In genomic region chr5:113271207-113271811, GRCm38 (mm10) we compare ENCODE assay signal across 9 mouse cellular contexts. TPM values are rescaled to one million over a fixed set of nuclear protein-coding genes. Genes with fewer than 3 reads are reported as not detected.
A peak's percentile ranks its signal among the peaks of the same experiment; 100 is the strongest.
DNase-seq lines count a peak whose midpoint lies in the region; ATAC-seq and TF ChIP-seq lines count a peak whose summit lies in the region.
"Had no signal": no experiment of that assay in that cellular context is flagged by ENCODE, and none has a peak within 500 bp of the region (broad histone marks: within the 10 kb centered on the region; RNA-seq: fewer than 3 reads in every experiment).

No protein-coding gene starts in this region.

- no peaks in the 10 kb centered on the region for H3K27me3 ChIP-seq in heart, postnatal 0 days (ENCODE audit: control insufficient read depth, insufficient read depth, low read length)
- H3K27me3 ChIP-seq in forebrain, embryonic 11.5 days (ENCODE audit: control insufficient read depth, insufficient read depth, low read length): no peaks in the 10 kb centered on the region
- H3K27me3 ChIP-seq: limb, embryonic 12.5 days had no signal

- no peak for ATAC-seq in heart, postnatal 0 days (ENCODE audit: insufficient read depth, low read depth)
- no peak for ATAC-seq in CD4-positive, CD25-positive, alpha-beta regulatory T cell, adult 4 months
- ATAC-seq in forebrain, embryonic 11.5 days (replicated peaks; ENCODE audit: low FRiP score): no peak

- no peak for TF ChIP-seq CTCF in heart, postnatal 0 days (IDR thresholded peaks at IDR 0.05; ENCODE audit: low read depth)

- H3K4me1 ChIP-seq in heart, postnatal 0 days (ENCODE audit: control insufficient read depth, insufficient read depth): no peaks in the 10 kb centered on the region
- H3K4me1 ChIP-seq in forebrain, embryonic 11.5 days (replicated peaks; ENCODE audit: control insufficient read depth, insufficient read depth, low read length): no peaks in the 10 kb centered on the region
- H3K4me1 ChIP-seq: limb, embryonic 12.5 days had no signal

- no peak for TF ChIP-seq EP300 in heart, postnatal 0 days (IDR thresholded peaks at IDR 0.05; ENCODE audit: low read depth)

- no peaks in the 10 kb centered on the region for H3K9me3 ChIP-seq in heart, postnatal 0 days (replicated peaks; ENCODE audit: control insufficient read depth, low read length)
- H3K9me3 ChIP-seq in forebrain, embryonic 11.5 days (ENCODE audit: control insufficient read depth, low read length): no peaks in the 10 kb centered on the region
- H3K9me3 ChIP-seq: limb, embryonic 12.5 days had no signal

- H3K9ac ChIP-seq in heart, postnatal 0 days (replicated peaks; ENCODE audit: low read depth, low read length): no peak overlapping the region
- H3K9ac ChIP-seq in forebrain, embryonic 11.5 days (ENCODE audit: low read length): no peak overlapping the region
- H3K9ac ChIP-seq: limb, embryonic 12.5 days had no signal

- peak; percentile 12 to 52 for DNase-seq in heart, adult 18-20 months
- DNase-seq in heart, postnatal 25 days (ENCODE audit: low spot score): no peak
- DNase-seq in MN1 (ENCODE audit: low spot score): peak; percentile 77
- peak; percentile 8 for DNase-seq in heart, postnatal 0 days (ENCODE audit: low spot score)
- DNase-seq in left cerebral cortex, postnatal 36 days (ENCODE audit: low spot score in 2 of 2): peak; percentile 68 to 82
- DNase-seq in urinary bladder, postnatal 36 days (ENCODE audit: low spot score in 2 of 2): no peak
- no peak for DNase-seq in forebrain, embryonic 11.5 days (ENCODE audit: low spot score)

- H3K4me3 ChIP-seq in heart, postnatal 0 days (ENCODE audit: low read depth, low read length): no peak overlapping the region
- no peak overlapping the region for H3K4me3 ChIP-seq in forebrain, embryonic 11.5 days (ENCODE audit: low read depth, low read length)
- H3K4me3 ChIP-seq: limb, embryonic 12.5 days had no signal

- H3K4me2 ChIP-seq in heart, postnatal 0 days (ENCODE audit: low read depth, low read length): no peak overlapping the region
- H3K4me2 ChIP-seq in forebrain, embryonic 11.5 days (ENCODE audit: low read depth, low read length, severe bottlenecking): no peak overlapping the region
- H3K4me2 ChIP-seq: limb, embryonic 12.5 days had no signal

- H3K27ac ChIP-seq in heart, postnatal 0 days (ENCODE audit: low read depth): no peak overlapping the region
- no peak overlapping the region for H3K27ac ChIP-seq in forebrain, embryonic 11.5 days (ENCODE audit: low read depth, low read length)
- H3K27ac ChIP-seq: limb, embryonic 12.5 days had no signal

- H3K36me3 ChIP-seq in heart, postnatal 0 days (replicated peaks; ENCODE audit: control insufficient read depth, insufficient read depth, low read length): no peaks in the 10 kb centered on the region
- H3K36me3 ChIP-seq in forebrain, embryonic 11.5 days (ENCODE audit: control insufficient read depth, insufficient read depth, low read length): no peaks in the 10 kb centered on the region

- WGBS in heart, postnatal 0 days: 54% methylated on average over 11 of the region's 11 CpGs
- WGBS in forebrain, embryonic 11.5 days: 81% methylated on average over 11 of the region's 11 CpGs

- intact Hi-C loops in heart, postnatal 25 days (cut with DNase I): no loop called here
- intact Hi-C loops in left cerebral cortex, postnatal 36 days (cut with DNase I): no loop called here

RNA-seq across cellular contexts. Expression of gene Sgsm1, which starts 39.3 kb away (rescaled TPM):
- 1 to 10 TPM in 1 of 2 experiments, under 1 TPM in 1; 0.25 to 1.0 TPM for total RNA-seq in heart, adult 18-20 months (2021)
- 1 to 10 TPM in 1 of 2 experiments, under 1 TPM in 1; 0.52 to 1.1 TPM for total RNA-seq in heart, postnatal 25 days (2021)
- total RNA-seq in heart, postnatal 0 days (2014; rRNA removed; ENCODE audit: low replicate concordance): 0.35 and 1.1 TPM in 2 replicates
- 0.11 and 0.32 TPM in 2 replicates for polyA plus RNA-seq in heart, postnatal 0 days (2015; fragmentation: Nextera tagmentation; extraction: Ambion mirVana)
- total RNA-seq in left cerebral cortex, postnatal 36 days (2021): 100 to 1,000 TPM; 124 to 169 TPM
- not detected for polyA plus RNA-seq in CD4-positive, CD25-positive, alpha-beta regulatory T cell, adult 4 months (2017; shearing (Covaris generic))
- 14.4 and 15.7 TPM in 2 replicates for polyA plus RNA-seq in forebrain, embryonic 11.5 days (2014; fragmentation: Nextera tagmentation; extraction: Ambion mirVana)

RNA-seq across cellular contexts. Expression of gene Tmem211, which starts 44.6 kb away (rescaled TPM):
- not detected for total RNA-seq in heart, adult 18-20 months (2021)
- not detected for total RNA-seq in heart, postnatal 25 days (2021)
- not detected in 2 replicates for total RNA-seq in heart, postnatal 0 days (2014; rRNA removed; ENCODE audit: low replicate concordance)
- polyA plus RNA-seq in heart, postnatal 0 days (2015; fragmentation: Nextera tagmentation; extraction: Ambion mirVana): not detected in 2 replicates
- total RNA-seq in left cerebral cortex, postnatal 36 days (2021): not detected
- polyA plus RNA-seq in CD4-positive, CD25-positive, alpha-beta regulatory T cell, adult 4 months (2017; shearing (Covaris generic)): not detected
- 0.20 TPM in 1 of 2 replicates, not detected in the other for polyA plus RNA-seq in forebrain, embryonic 11.5 days (2014; fragmentation: Nextera tagmentation; extraction: Ambion mirVana)
- polyA plus RNA-seq: limb, embryonic 12.5 days had no signal

RNA-seq across cellular contexts. Expression of gene 2900026A02Rik, which starts 50.3 kb away (rescaled TPM):
- 10 to 100 TPM; 19.2 to 21.1 TPM for total RNA-seq in heart, adult 18-20 months (2021)
- total RNA-seq in heart, postnatal 25 days (2021): 10 to 100 TPM; 21.3 to 26.1 TPM
- total RNA-seq in heart, postnatal 0 days (2014; rRNA removed; ENCODE audit: low replicate concordance): 17.0 and 18.9 TPM in 2 replicates
- 8.1 and 10.2 TPM in 2 replicates for polyA plus RNA-seq in heart, postnatal 0 days (2015; fragmentation: Nextera tagmentation; extraction: Ambion mirVana)
- total RNA-seq in left cerebral cortex, postnatal 36 days (2021): 10 to 100 TPM; 40.8 to 41.0 TPM
- under 1 TPM; 0.89 to 0.98 TPM for polyA plus RNA-seq in CD4-positive, CD25-positive, alpha-beta regulatory T cell, adult 4 months (2017; shearing (Covaris generic))
- 2.2 and 3.4 TPM in 2 replicates for polyA plus RNA-seq in forebrain, embryonic 11.5 days (2014; fragmentation: Nextera tagmentation; extraction: Ambion mirVana)

Comparison
In these comparisons a context has a peak if more than half of its experiments do, and no peak if none do; other contexts are left out.
1. DNase-seq: peak in heart, adult 18-20 months (2 of 2), MN1 (single experiment), heart, postnatal 0 days (single experiment) and left cerebral cortex, postnatal 36 days (2 of 2); none in heart, postnatal 25 days (single experiment), urinary bladder, postnatal 36 days (0 of 2) and forebrain, embryonic 11.5 days (single experiment).
2. RNA of gene Sgsm1, which starts 39.3 kb away (total RNA-seq): 124 to 169 TPM in left cerebral cortex, postnatal 36 days; 0.35 to 1.1 TPM in heart, postnatal 0 days, 0.52 to 1.1 TPM in heart, postnatal 25 days and 0.25 to 1.0 TPM in heart, adult 18-20 months; every median in the first group is over 10 times any median in the second.